Mouse (Mus musculus) G1E (cell line): ENCODE measurements around the gene Gm10999. TPM values are rescaled to one million over a fixed set of nuclear protein-coding genes. Genes with fewer than 3 reads are reported as not detected.
"Not testable (repeated sequence)": the region's sequence is repeated elsewhere in the genome, so short reads cannot be mapped to it uniquely, and the experiment has no call there.

ENCODE experiments used
- ATAC-seq: 2 replicates; pipeline ENCODE4 v1.8.0; 2016; ENCODE audit warnings: mild to moderate bottlenecking; ENCODE audit not compliant: insufficient number of reproducible peaks, poor library complexity, low FRiP score, severe bottlenecking; ENCODE audit errors: extremely low read depth
- DNase-seq: peaks from one replicate; pipeline ENCODE4 v3.0.0; 2012; ENCODE audit warnings: low spot score
- H3K27me3 ChIP-seq: 2 replicates; pipeline ENCODE4 v1.6.1; 2012; ENCODE audit warnings: mild to moderate bottlenecking, low read length, inconsistent platforms; ENCODE audit not compliant: insufficient read depth
- H3K36me3 ChIP-seq: replicated peaks from 2 replicates; pipeline ENCODE3; 2012; ENCODE audit warnings: mild to moderate bottlenecking, inconsistent platforms
- H3K4me1 ChIP-seq: 2 replicates; pipeline ENCODE4 v1.6.1; 2012; ENCODE audit warnings: low read depth, low read length, inconsistent platforms, mixed read lengths; ENCODE audit not compliant: insufficient read depth
- H3K4me3 ChIP-seq: 2 replicates; pipeline ENCODE4 v1.5.1; 2012; ENCODE audit warnings: low read depth, mild to moderate bottlenecking, inconsistent platforms, low read length, moderate library complexity, mixed read lengths
- H3K9me3 ChIP-seq: replicated peaks from 2 replicates; pipeline ENCODE4 v1.6.1; 2012; ENCODE audit warnings: inconsistent platforms
- CTCF ChIP-seq: IDR thresholded peaks from 2 replicates; pipeline ENCODE4 v1.5.1; 2012; ENCODE audit warnings: low read depth, low read length, inconsistent platforms, mixed read lengths
- GATA1 ChIP-seq: IDR thresholded peaks from 2 replicates; pipeline ENCODE4 v1.6.1; 2012; ENCODE audit warnings: borderline replicate concordance, low read length, inconsistent platforms, mixed read lengths
- GATA2 ChIP-seq: IDR thresholded peaks from 2 replicates; pipeline ENCODE4 v1.6.1; 2012; ENCODE audit warnings: low read depth, low read length, inconsistent platforms, borderline replicate concordance
- POLR2AphosphoS5 ChIP-seq: IDR thresholded peaks from 2 replicates; pipeline ENCODE4 v1.6.1; 2012; ENCODE audit warnings: low read depth, low read length, inconsistent platforms; ENCODE audit not compliant: insufficient replicate concordance
- TAL1 ChIP-seq: conservative IDR thresholded peaks from 2 replicates; pipeline ENCODE4 v1.6.1; 2012; ENCODE audit warnings: low read depth, low read length, inconsistent platforms, mixed read lengths
- polyA plus RNA-seq: library from polyadenylated mRNA; stranded (reverse); fragments of >175 nt; gene quantifications from 2 replicates; pipeline ENCODE4 v1.2.3, GENCODE M21; 2012
- total RNA-seq, 2 experiments: library from RNA; stranded (forward) in 1 of 2; stranded (reverse) in 1 of 2; fragments of 200-1000 nt in 1 of 2; fragments of >200 nt in 1 of 2; fragmentation: Nextera tagmentation in 1 of 2; gene quantifications; 2 replicates each; pipeline ENCODE4 v1.2.3; 2014 to 2017

Gm10999 gene
- total RNA-seq (2014; fragmentation: Nextera tagmentation) = not detected in 2 replicates
- not detected in 2 replicates for total RNA-seq (2017)
- polyA plus RNA-seq = not detected in 2 replicates

DNA sequence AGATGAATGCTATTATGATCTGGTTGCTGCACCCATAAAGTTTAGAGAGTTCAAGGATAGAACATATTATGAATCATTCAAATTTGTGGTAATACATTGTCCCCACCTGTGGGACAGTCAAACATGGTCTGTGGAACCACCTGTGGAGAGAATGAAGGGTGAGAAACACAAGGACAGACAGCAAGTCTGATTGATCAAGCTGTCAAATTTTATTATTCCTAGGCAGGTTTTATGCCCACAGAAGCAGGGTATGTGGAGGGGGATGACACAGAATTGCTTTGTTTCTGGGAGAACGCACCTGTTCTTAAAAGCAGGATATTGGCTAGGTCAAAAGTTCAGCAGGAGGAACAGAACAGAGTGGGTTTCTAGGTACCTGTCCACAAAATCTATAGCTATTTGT is at the start of gene Gm10999:
TSS of gene Gm10999 (minus strand) at position 101 of the 400 bp plus-strand sequence.
- H3K27me3 ChIP-seq = no peaks in the 10 kb centered on the region
- H3K4me3 ChIP-seq = no peak within 1 kb of the TSS
- H3K9me3 ChIP-seq = no peaks in the 10 kb centered on the region
- DNase-seq (no peak), ATAC-seq (no peak)
- no peak for TF ChIP-seq CTCF
- TF ChIP-seq POLR2AphosphoS5 = no peak
- H3K4me1 ChIP-seq = no peaks in the 10 kb centered on the region
- no peaks in the 10 kb centered on the region for H3K36me3 ChIP-seq

DNA sequence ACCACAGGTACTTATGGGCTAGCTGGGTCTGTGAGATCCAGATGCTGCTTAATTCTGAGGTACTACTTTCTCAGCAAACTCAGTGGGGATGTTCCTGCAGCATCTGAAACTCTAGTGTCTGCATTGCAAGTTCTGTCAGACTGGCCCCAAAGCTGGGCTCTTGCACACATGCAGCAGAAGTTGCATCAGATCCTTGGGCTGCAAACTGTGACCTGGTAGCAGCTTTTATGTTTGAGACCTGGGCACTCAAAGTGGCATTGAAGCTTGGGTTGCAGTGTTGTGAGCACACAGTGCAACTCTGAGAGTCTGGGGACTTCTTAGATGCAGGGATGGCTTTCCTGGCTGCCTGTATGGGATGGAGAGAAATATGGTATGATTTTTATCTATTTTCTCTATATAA is 2.0 kb upstream of the Gm10999 start:
- Histone ChIP-seq H3K27me3 (no peaks in the 10 kb centered on the region), H3K4me3 (no peak overlapping the region), H3K4me1 (no peaks in the 10 kb centered on the region), H3K9me3 (no peaks in the 10 kb centered on the region), H3K36me3 (no peaks in the 10 kb centered on the region)
- no peak for TF ChIP-seq POLR2AphosphoS5
- no peak for TF ChIP-seq TAL1
- no peak for TF ChIP-seq CTCF
- TF ChIP-seq GATA1 = no peak
- no peak for TF ChIP-seq GATA2
- ATAC-seq (no peak), DNase-seq (no peak)

DNA sequence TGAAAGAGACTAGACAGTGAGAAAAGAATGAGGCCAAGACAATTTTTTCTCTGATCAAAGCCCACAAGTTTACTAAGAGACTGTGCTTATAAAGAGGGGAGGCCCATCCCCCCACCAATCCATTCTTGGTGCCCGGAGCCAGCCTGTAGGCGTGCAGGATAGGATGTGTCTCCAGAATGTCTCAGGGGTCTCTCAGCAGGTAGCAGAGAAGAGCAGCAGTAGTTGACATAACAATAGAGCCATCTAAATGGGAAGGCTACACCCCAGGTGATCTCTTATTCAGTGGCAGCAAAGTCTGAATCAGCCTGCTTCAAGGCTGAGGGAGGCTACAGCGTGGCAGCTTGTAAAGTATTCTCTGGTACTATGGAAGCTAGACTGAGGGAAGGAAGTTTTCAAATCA is 15.7 kb downstream of the Gm10999 start:
- not testable (repeated sequence) for DNase-seq, H3K36me3 ChIP-seq, ATAC-seq, H3K4me1 ChIP-seq, H3K9me3 ChIP-seq, H3K4me3 ChIP-seq, H3K27me3 ChIP-seq

Other genes with a start within 250 kb of the Gm10999 start
- not detected in 2 replicates for gene Ccdc7a, start 66.1 kb downstream of the Gm10999 start, total RNA-seq (2014; fragmentation: Nextera tagmentation)
- not detected in 2 replicates for gene Ccdc7a, start 66.1 kb downstream of the Gm10999 start, total RNA-seq (2017)
- gene Ccdc7a, start 66.1 kb downstream of the Gm10999 start, polyA plus RNA-seq = not detected in 2 replicates
- not detected in 2 replicates for gene Ccdc7b, start 64.5 kb downstream of the Gm10999 start, total RNA-seq (2014; fragmentation: Nextera tagmentation)
- gene Ccdc7b, start 64.5 kb downstream of the Gm10999 start, total RNA-seq (2017) = 0.16 TPM in 1 of 2 replicates, not detected in the other
- gene Ccdc7b, start 64.5 kb downstream of the Gm10999 start, polyA plus RNA-seq = not detected in 2 replicates
- 14.3 and 15.0 TPM in 2 replicates for gene 2610044O15Rik8, start 102.7 kb upstream of the Gm10999 start, total RNA-seq (2014; fragmentation: Nextera tagmentation)
- 21.8 and 27.7 TPM in 2 replicates for gene 2610044O15Rik8, start 102.7 kb upstream of the Gm10999 start, total RNA-seq (2017)
- gene 2610044O15Rik8, start 102.7 kb upstream of the Gm10999 start, polyA plus RNA-seq = 0.48 and 0.72 TPM in 2 replicates